Mouse (Mus musculus): ENCODE results near the gene Tob2.

Tob2 gene

GRCm38 (mm10) chr15:81858517-81859329 lies at the start of gene Tob2:
Tob2 (minus strand) TSS chr15:81858796.
- peak; percentile 84 for DNase-seq (ENCODE audit: low read depth)

- DNase-seq (ENCODE audit: low read depth) = no peak
These were observed 49.4 kb upstream of the Tob2 start for GRCm38 (mm10) chr15:81907953-81908352.

- peak; percentile 87 for DNase-seq (ENCODE audit: low read depth)
These were observed 46.3 kb upstream of the Tob2 start for GRCm38 (mm10) chr15:81904939-81905338.

GRCm38 (mm10) chr15:81898751-81899150 lies 40.2 kb upstream of the Tob2 start:
- DNase-seq (ENCODE audit: low read depth) = no peak

- no peak for DNase-seq (ENCODE audit: low read depth)
These were observed 39.1 kb upstream of the Tob2 start for GRCm38 (mm10) chr15:81897607-81898285.

- DNase-seq (ENCODE audit: low read depth) = no peak
These were observed 37.8 kb upstream of the Tob2 start for GRCm38 (mm10) chr15:81896407-81896806.

- DNase-seq (ENCODE audit: low read depth) = no peak
These were observed 35.4 kb upstream of the Tob2 start for GRCm38 (mm10) chr15:81894002-81894401.

- no peak for DNase-seq (ENCODE audit: low read depth)
These were observed 33.4 kb upstream of the Tob2 start for GRCm38 (mm10) chr15:81891822-81892580.

- no peak for DNase-seq (ENCODE audit: low read depth)
These were observed 32.7 kb upstream of the Tob2 start for GRCm38 (mm10) chr15:81891140-81891802.

GRCm38 (mm10) chr15:81889175-81889574 lies 30.6 kb upstream of the Tob2 start:
- no peak for DNase-seq (ENCODE audit: low read depth)

GRCm38 (mm10) chr15:81886795-81887550 lies 28.4 kb upstream of the Tob2 start:
- no peak for DNase-seq (ENCODE audit: low read depth)

GRCm38 (mm10) chr15:81885418-81885934 lies 26.9 kb upstream of the Tob2 start:
- no peak for DNase-seq (ENCODE audit: low read depth)

- no peak for DNase-seq (ENCODE audit: low read depth)
These were observed 23.8 kb upstream of the Tob2 start for GRCm38 (mm10) chr15:81882348-81882747.

- DNase-seq (ENCODE audit: low read depth) = no peak
These were observed 21.2 kb upstream of the Tob2 start for GRCm38 (mm10) chr15:81879531-81880401.

- DNase-seq (ENCODE audit: low read depth) = peak; percentile 100
These were observed 13.9 kb upstream of the Tob2 start, which contains the start of gene Aco2 for GRCm38 (mm10) chr15:81872262-81873136. Aco2 (plus strand) TSS chr15:81872309.

- peak; percentile 99 for DNase-seq (ENCODE audit: low read depth)
These were observed 13.1 kb upstream of the Tob2 start, which contains the start of gene Phf5a for GRCm38 (mm10) chr15:81871604-81872261. Phf5a (minus strand) TSS chr15:81871911.

GRCm38 (mm10) chr15:81869985-81870384 lies 11.4 kb upstream of the Tob2 start:
- no peak for DNase-seq (ENCODE audit: low read depth)

GRCm38 (mm10) chr15:81864238-81864637 lies 5.6 kb upstream of the Tob2 start:
- no peak for DNase-seq (ENCODE audit: low read depth)
